Mouse (Mus musculus) liver (tissue): ENCODE data around the gene Zfp384.
A peak's percentile ranks its signal among the peaks of the same experiment; 100 is the strongest.
"Not testable (repeated sequence)": the region's sequence is repeated elsewhere in the genome, so short reads cannot be mapped to it uniquely, and the experiment has no call there.

Experiments
- DNase-seq: peaks from one replicate; pipeline ENCODE4 v3.0.0-alpha.2; 2020; ENCODE audit warnings: mixed read lengths

The Zfp384 gene

DNA sequence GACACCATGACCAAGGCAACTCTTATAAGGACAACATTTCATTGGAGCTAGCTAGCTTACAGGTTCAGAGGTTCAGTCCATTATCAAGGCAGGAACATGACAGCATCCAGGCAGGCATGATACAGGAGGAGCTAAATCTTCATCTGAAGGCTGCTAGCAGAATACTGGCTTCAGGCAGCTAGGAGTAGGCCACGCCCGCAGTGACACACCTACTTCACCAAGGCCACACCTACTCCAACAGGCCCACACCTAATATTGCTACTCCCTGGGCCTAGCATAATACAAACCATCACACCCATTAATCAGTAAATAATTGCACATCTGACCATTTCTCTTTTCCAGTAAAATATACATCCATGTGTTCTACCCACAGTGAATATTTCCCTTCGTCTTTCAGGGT is 8.7 kb downstream of the Zfp384 start:
- peak; percentile 79 for DNase-seq

DNA sequence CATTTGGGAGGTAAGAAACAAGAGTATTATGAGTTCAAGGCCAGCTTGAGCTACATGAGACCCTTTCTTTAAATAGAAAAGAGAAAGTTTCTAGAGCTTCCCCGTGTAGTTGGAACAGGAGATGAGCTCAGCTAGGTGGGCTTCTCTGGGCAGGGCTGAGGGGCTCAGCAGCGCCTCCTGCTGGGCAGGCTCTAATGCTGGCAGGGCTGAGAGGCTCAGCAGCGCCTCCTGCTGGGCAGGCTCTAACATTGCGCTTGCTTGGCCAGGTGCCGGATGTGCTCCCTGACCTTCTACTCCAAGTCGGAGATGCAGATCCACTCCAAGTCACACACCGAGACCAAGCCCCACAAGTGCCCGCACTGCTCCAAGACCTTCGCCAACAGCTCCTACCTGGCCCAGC is 21.6 kb downstream of the Zfp384 start:
- DNase-seq: peak; percentile 67

- no peak for DNase-seq
Observed at GRCm38 (mm10) chr6:125031604-125032003, 22.7 kb downstream of the Zfp384 start.

DNA sequence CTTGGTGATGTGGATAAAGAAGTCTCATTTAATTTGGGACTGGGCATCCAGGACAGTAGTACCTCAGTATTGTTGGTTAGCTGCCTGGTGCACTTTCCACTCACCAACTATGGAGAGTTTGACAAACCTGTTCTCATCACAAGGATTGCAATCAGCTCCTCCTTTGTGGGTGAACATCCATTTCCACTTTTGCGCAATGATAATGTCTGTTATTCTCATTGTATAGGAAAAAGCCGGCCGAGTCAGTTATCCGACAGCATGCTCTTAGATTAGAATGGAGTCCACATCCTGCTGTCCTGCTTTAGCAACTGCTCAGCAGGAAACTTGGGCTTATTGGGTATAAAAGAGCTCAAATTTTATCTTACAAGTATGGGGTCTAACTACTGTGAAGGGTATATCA is 29.7 kb downstream of the Zfp384 start:
- DNase-seq: no peak

GRCm38 (mm10) chr6:125039131-125039530 is 30.2 kb downstream of the Zfp384 start:
- no peak for DNase-seq

GRCm38 (mm10) chr6:125039533-125040153 is 30.7 kb downstream of the Zfp384 start, which contains the start of gene Ing4:
TSS of gene Ing4 (plus strand) at chr6:125039760.
- DNase-seq: peak; percentile 88

- DNase-seq: no peak
Observed at GRCm38 (mm10) chr6:125040221-125040620, 31.3 kb downstream of the Zfp384 start.

- no peak for DNase-seq
Observed at GRCm38 (mm10) chr6:125041047-125041446, 32.1 kb downstream of the Zfp384 start.

- DNase-seq: no peak
Observed at GRCm38 (mm10) chr6:125042081-125042480, 33.1 kb downstream of the Zfp384 start.

DNA sequence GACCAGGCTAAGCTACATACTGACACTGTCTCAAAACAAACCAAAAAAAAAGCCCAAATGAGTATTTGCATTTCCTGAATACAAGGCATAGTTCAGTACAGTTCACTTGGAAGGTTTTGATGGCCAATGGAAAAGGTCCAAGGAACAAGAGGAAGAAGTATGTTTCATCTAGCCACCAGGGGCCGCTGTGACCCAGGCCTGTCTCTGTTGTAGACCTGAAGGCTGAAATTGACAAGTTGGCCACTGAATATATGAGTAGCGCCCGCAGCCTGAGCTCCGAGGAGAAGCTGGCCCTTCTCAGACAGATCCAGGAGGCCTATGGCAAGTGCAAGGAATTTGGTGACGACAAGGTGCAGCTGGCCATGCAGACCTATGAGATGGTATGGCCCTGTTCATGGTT is 37.7 kb downstream of the Zfp384 start:
- peak; percentile 82 for DNase-seq

GRCm38 (mm10) chr6:125049678-125050077 is 40.7 kb downstream of the Zfp384 start, which contains the start of gene Acrbp:
TSS of gene Acrbp (plus strand) at chr6:125049689.
- DNase-seq: peak; percentile 45

DNA sequence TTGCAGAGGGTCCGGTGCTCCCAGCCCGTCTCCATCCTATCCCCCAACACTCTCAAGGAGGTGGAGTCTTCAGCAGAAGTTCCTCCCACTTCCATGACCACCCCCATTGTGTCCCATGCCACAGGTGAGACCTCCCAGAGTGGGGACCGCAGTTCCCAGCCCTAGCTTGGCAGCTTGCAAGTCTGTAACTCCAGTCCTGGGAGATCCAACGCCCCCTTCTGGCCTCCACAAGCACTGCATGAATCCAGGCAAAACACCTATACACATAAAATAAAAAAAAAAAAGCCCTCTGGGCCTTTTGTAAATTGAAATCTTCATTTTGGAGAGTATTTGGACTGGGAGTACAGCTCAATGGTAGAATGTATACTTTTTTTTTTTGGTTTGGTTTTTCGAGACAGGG is 42.3 kb downstream of the Zfp384 start:
- DNase-seq: no peak

DNA sequence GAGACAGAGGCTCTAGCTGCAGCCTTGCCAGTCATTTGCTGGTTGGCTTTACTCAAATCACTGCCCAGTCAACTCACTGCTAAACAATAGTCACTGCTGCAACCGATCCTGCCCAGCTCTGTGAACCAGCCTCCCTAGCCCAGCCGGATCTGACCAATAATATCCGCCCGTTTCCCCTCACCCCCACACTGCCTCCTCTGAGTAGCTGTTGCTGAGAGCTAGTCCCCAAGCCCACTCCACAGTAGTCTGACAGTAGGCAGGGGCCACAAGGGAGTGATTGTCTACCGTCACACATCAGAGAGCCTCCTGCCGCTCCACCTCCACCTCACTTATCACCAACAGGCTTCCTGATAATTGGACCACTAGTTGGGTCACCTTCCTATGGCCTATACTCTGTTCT is 52.5 kb downstream of the Zfp384 start:
- DNase-seq: no peak

DNA sequence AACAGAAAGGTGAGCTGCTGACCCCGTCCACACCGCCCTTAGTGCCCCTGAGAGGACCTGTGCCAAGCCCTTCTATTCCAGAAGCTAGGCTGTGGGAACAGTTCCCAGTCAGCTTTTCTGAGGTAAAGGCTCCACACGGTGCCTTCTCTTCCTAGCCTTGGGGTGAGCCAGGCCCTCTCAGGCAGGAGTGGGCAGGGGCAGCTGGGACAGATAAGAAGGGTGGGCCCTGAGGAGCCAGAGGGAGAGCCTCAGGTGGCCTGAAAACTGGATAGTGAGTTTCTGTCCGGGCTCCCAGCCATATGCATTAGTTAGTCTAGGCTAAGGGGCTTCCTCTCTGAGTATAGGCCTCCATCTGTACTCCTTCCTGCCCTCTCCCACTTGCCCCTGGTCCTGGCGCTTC is 53.6 kb downstream of the Zfp384 start:
- peak; percentile 47 for DNase-seq

GRCm38 (mm10) chr6:125063906-125064305 is 55.0 kb downstream of the Zfp384 start:
- no peak for DNase-seq

- DNase-seq: not testable (repeated sequence)
Observed at GRCm38 (mm10) chr6:125065223-125065622, 56.3 kb downstream of the Zfp384 start.

- peak; percentile 59 for DNase-seq
Observed at GRCm38 (mm10) chr6:125067571-125067995, 58.6 kb downstream of the Zfp384 start, which contains the start of gene Lpar5. TSS of gene Lpar5 (plus strand) at chr6:125067920.

- peak; percentile 82 for DNase-seq
Observed at GRCm38 (mm10) chr6:125071170-125071895, 62.4 kb downstream of the Zfp384 start.

- peak; percentile 53 for DNase-seq
Observed at GRCm38 (mm10) chr6:125071896-125072279, 62.9 kb downstream of the Zfp384 start.

- DNase-seq: no peak
Observed at GRCm38 (mm10) chr6:125073825-125074224, 64.9 kb downstream of the Zfp384 start.

GRCm38 (mm10) chr6:125081394-125081793 is 72.4 kb downstream of the Zfp384 start:
- DNase-seq: no peak

DNA sequence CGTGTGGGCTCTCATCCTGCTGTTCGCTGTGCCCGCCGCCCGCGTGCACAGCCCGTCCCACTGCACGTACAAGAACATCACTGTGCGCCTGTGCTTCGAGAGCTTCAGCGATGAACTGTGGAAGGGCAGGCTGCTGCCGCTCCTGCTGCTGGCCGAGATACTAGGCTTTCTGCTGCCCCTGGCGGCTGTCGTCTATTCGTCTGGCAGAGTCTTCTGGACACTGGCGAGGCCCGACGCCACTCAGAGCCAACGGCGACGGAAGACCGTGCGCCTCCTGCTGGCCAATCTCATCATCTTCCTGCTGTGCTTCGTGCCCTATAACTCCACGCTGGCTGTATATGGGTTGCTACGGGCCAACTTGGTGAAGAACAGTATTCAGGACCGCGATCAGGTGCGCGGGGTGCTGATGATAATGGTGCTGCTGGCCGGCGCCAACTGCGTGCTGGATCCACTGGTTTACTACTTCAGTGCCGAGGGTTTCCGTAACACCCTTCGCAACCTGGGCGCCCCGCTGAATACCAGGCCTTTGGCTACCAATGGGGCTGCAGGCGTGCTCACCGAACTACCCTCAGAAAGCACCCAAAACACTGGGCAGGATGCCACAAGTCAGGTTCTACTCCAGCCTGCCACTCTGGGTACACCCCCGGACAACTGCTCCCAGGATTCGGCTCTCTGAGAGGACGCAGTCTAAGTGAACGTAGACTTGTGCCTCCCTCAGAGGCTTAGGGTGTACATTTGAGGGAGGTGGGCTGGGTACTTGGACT is 73.0 kb downstream of the Zfp384 start:
- DNase-seq: peak; percentile 91

- DNase-seq: no peak
Observed at GRCm38 (mm10) chr6:125082801-125083386, 73.9 kb downstream of the Zfp384 start.
